Mouse (Mus musculus) myocyte (in vitro differentiated cells): ENCODE data around the gene Gm11562. TPM values are rescaled to one million over a fixed set of nuclear protein-coding genes. Genes with fewer than 3 reads are reported as not detected.
"Not testable (repeated sequence)": the region's sequence is repeated elsewhere in the genome, so short reads cannot be mapped to it uniquely, and the experiment has no call there.

Experiments used
- H3K27me3 ChIP-seq: one replicate; pipeline ENCODE4 v1.6.1; 2011; ENCODE audit not compliant: control insufficient read depth, insufficient read depth, insufficient read length
- H3K36me3 ChIP-seq: one replicate; pipeline ENCODE4 v1.6.1; 2011; ENCODE audit not compliant: control insufficient read depth, insufficient read depth
- H3K4me2 ChIP-seq: one replicate; pipeline ENCODE4 v1.6.1; 2011; ENCODE audit warnings: low read depth, control low read depth
- H3K4me3 ChIP-seq: one replicate; pipeline ENCODE4 v1.5.1; 2011; ENCODE audit warnings: mild to moderate bottlenecking, control low read depth, moderate library complexity
- H3K79me2 ChIP-seq: one replicate; pipeline ENCODE4 v1.6.1; 2011; ENCODE audit not compliant: control insufficient read depth, insufficient read depth
- H3ac ChIP-seq: one replicate; pipeline ENCODE4 v1.6.1; 2011; ENCODE audit not compliant: control insufficient read depth, insufficient read length
- CEBPB ChIP-seq: IDR thresholded peaks from 2 replicates; pipeline ENCODE4 v1.6.1; 2011; ENCODE audit warnings: mild to moderate bottlenecking, moderate library complexity; ENCODE audit not compliant: poor library complexity, insufficient read depth, severe bottlenecking
- E2F4 ChIP-seq: IDR thresholded peaks from one replicate; pipeline ENCODE4 v1.6.1; 2011; ENCODE audit warnings: mild to moderate bottlenecking, control low read depth, moderate library complexity; ENCODE audit not compliant: insufficient read depth
- MAX ChIP-seq: IDR thresholded peaks from one replicate; pipeline ENCODE4 v1.6.1; 2011; ENCODE audit warnings: low read depth, mild to moderate bottlenecking, control low read depth
- MYOD1 ChIP-seq, 3 experiments: IDR thresholded peaks; one replicate each; pipeline ENCODE4 v1.6.1; 2011; ENCODE audit warnings: control low read depth in 2 of 3, low read depth in 2 of 3, mild to moderate bottlenecking in 2 of 3, moderate library complexity in 1 of 3; ENCODE audit not compliant: insufficient read length in 2 of 3, control insufficient read depth in 1 of 3
- MYOG ChIP-seq, 3 experiments: IDR thresholded peaks; one replicate each; pipeline ENCODE4 v1.6.1; 2011; ENCODE audit warnings: control low read depth in 2 of 3, low read depth in 2 of 3, mild to moderate bottlenecking in 2 of 3; ENCODE audit not compliant: insufficient read length in 2 of 3, control insufficient read depth in 1 of 3, insufficient read depth in 1 of 3
- POLR2A ChIP-seq: IDR thresholded peaks from one replicate; pipeline ENCODE4 v1.6.1; 2011; ENCODE audit warnings: low read depth, mild to moderate bottlenecking, control low read depth, moderate library complexity; ENCODE audit not compliant: insufficient read length
- POLR2AphosphoS2 ChIP-seq: IDR thresholded peaks from one replicate; pipeline ENCODE4 v1.6.1; 2011; ENCODE audit warnings: low read depth, control low read depth; ENCODE audit not compliant: insufficient read length
- REST ChIP-seq: IDR thresholded peaks from one replicate; pipeline ENCODE4 v1.6.1; 2011; ENCODE audit warnings: mild to moderate bottlenecking, control low read depth, moderate library complexity; ENCODE audit not compliant: insufficient read depth, insufficient read length
- SRF ChIP-seq: IDR thresholded peaks from one replicate; pipeline ENCODE4 v1.6.1; 2011; ENCODE audit warnings: low read depth; ENCODE audit not compliant: control insufficient read depth, insufficient read length
- TCF12 ChIP-seq: IDR thresholded peaks from one replicate; pipeline ENCODE4 v1.6.1; 2011; ENCODE audit warnings: mild to moderate bottlenecking, control low read depth; ENCODE audit not compliant: poor library complexity, insufficient read depth, severe bottlenecking
- TCF3 ChIP-seq: IDR thresholded peaks from one replicate; pipeline ENCODE4 v1.6.1; 2011; ENCODE audit warnings: low read depth, control low read depth; ENCODE audit not compliant: insufficient read length
- USF1 ChIP-seq: IDR thresholded peaks from one replicate; pipeline ENCODE4 v1.6.1; 2011; ENCODE audit warnings: low read depth, mild to moderate bottlenecking, control low read depth, moderate library complexity
- polyA plus RNA-seq: library from polyadenylated mRNA; unstranded; fragments of >200 nt; fragmentation: generic; extraction: Trizol; gene quantifications from one replicate; pipeline ENCODE4 v1.2.1, GENCODE M21; 2012; ENCODE audit warnings: missing spikeins

The Gm11562 gene
- polyA plus RNA-seq, 1 experiment = not detected

- no peak overlapping the region for H3K4me2 ChIP-seq
- TF ChIP-seq TCF3 (no peak), USF1 (no peak), E2F4 (no peak), REST (no peak), MAX (no peak), POLR2A (no peak), SRF (no peak), MYOG (IDR thresholded peaks at IDR 0.05; ENCODE audit: control insufficient read depth in 1 of 3, insufficient read depth in 1 of 3, insufficient read length in 2 of 3, low read depth in 2 of 3) (no peak), CEBPB (no peak), MYOD1 (IDR thresholded peaks at IDR 0.05; ENCODE audit: control insufficient read depth in 1 of 3, insufficient read length in 2 of 3, low read depth in 2 of 3) (no peak), TCF12 (no peak), POLR2AphosphoS2 (no peak)
- H3K4me3 ChIP-seq = no peak overlapping the region
- H3K36me3 ChIP-seq = no peaks in the 10 kb centered on the region
- H3K27me3 ChIP-seq = no peaks in the 10 kb centered on the region
- H3K79me2 ChIP-seq = no peaks in the 10 kb centered on the region
- H3ac ChIP-seq = no peak overlapping the region
Measured at GRCm38 (mm10) chr11:99657051-99657450, 36.8 kb upstream of the Gm11562 start.

GRCm38 (mm10) chr11:99650136-99650535 is 29.9 kb upstream of the Gm11562 start, which contains the start of gene Gm11555:
Gene Gm11555, minus strand, starts transcription at chr11:99650236.
- H3K79me2 ChIP-seq = no peaks in the 10 kb centered on the region
- H3K4me2 ChIP-seq = no peak within 1 kb of the TSS
- no peak for TF ChIP-seq E2F4
- TF ChIP-seq TCF12 = no peak
- TF ChIP-seq CEBPB = no peak
- TF ChIP-seq USF1 = no peak
- TF ChIP-seq TCF3 = no peak
- no peak for TF ChIP-seq REST
- no peak for TF ChIP-seq MYOD1 (IDR thresholded peaks at IDR 0.05; ENCODE audit: control insufficient read depth in 1 of 3, insufficient read length in 2 of 3, low read depth in 2 of 3)
- TF ChIP-seq MYOG (IDR thresholded peaks at IDR 0.05; ENCODE audit: control insufficient read depth in 1 of 3, insufficient read depth in 1 of 3, insufficient read length in 2 of 3, low read depth in 2 of 3) = no peak
- TF ChIP-seq POLR2A = no peak
- no peak for TF ChIP-seq SRF
- no peak for TF ChIP-seq POLR2AphosphoS2
- no peak for TF ChIP-seq MAX
- H3ac ChIP-seq = no peak within 1 kb of the TSS
- no peaks in the 10 kb centered on the region for H3K36me3 ChIP-seq
- no peaks in the 10 kb centered on the region for H3K27me3 ChIP-seq
- H3K4me3 ChIP-seq = no peak within 1 kb of the TSS

GRCm38 (mm10) chr11:99646444-99646843 is 26.2 kb upstream of the Gm11562 start:
- H3K27me3 ChIP-seq = no peaks in the 10 kb centered on the region
- TF ChIP-seq TCF3 (no peak), CEBPB (no peak), SRF (no peak), POLR2AphosphoS2 (no peak), MYOG (IDR thresholded peaks at IDR 0.05; ENCODE audit: control insufficient read depth in 1 of 3, insufficient read depth in 1 of 3, insufficient read length in 2 of 3, low read depth in 2 of 3) (peak in 2 of 3 experiments; percentile 3 to 54), REST (no peak), MYOD1 (IDR thresholded peaks at IDR 0.05; ENCODE audit: control insufficient read depth in 1 of 3, insufficient read length in 2 of 3, low read depth in 2 of 3) (peak in 1 of 3 experiments; percentile 26), E2F4 (no peak)
- H3ac ChIP-seq = no peak overlapping the region
- H3K4me3 ChIP-seq = no peak overlapping the region
- no peak overlapping the region for H3K4me2 ChIP-seq
- H3K79me2 ChIP-seq = no peaks in the 10 kb centered on the region
- H3K36me3 ChIP-seq = no peaks in the 10 kb centered on the region

- no peaks in the 10 kb centered on the region for H3K79me2 ChIP-seq
- H3K27me3 ChIP-seq = no peaks in the 10 kb centered on the region
- H3K4me3 ChIP-seq = no peak overlapping the region
- no peaks in the 10 kb centered on the region for H3K36me3 ChIP-seq
- H3ac ChIP-seq = no peak overlapping the region
- no peak overlapping the region for H3K4me2 ChIP-seq
- TF ChIP-seq USF1 = no peak
- TF ChIP-seq TCF12 = no peak
Measured at GRCm38 (mm10) chr11:99644351-99644750, 24.1 kb upstream of the Gm11562 start.

GRCm38 (mm10) chr11:99643635-99644139 is 23.5 kb upstream of the Gm11562 start, which contains the start of gene Krtap4-7:
Gene Krtap4-7, minus strand, starts transcription at chr11:99644089.
- not testable (repeated sequence) for H3ac ChIP-seq, H3K4me2 ChIP-seq, H3K79me2 ChIP-seq, H3K36me3 ChIP-seq, H3K27me3 ChIP-seq, H3K4me3 ChIP-seq
- TF ChIP-seq MYOG (IDR thresholded peaks at IDR 0.05; ENCODE audit: control insufficient read depth in 1 of 3, insufficient read depth in 1 of 3, insufficient read length in 2 of 3, low read depth in 2 of 3) (peak in 2 of 3 experiments; percentile 11 to 41), TCF3 (peak; percentile 31), TCF12 (peak; percentile 4), MYOD1 (IDR thresholded peaks at IDR 0.05; ENCODE audit: control insufficient read depth in 1 of 3, insufficient read length in 2 of 3, low read depth in 2 of 3) (peak in 2 of 3 experiments; percentile 65 to 66)
